Mouse (Mus musculus) T-cell, adult 2 months (primary cell): Measurements from ENCODE around the gene Tpra1.

ENCODE experiments used
- DNase-seq: peaks from one replicate; pipeline ENCODE4 v3.0.0; 2022; ENCODE audit warnings: low spot score

Gene Tpra1

DNA sequence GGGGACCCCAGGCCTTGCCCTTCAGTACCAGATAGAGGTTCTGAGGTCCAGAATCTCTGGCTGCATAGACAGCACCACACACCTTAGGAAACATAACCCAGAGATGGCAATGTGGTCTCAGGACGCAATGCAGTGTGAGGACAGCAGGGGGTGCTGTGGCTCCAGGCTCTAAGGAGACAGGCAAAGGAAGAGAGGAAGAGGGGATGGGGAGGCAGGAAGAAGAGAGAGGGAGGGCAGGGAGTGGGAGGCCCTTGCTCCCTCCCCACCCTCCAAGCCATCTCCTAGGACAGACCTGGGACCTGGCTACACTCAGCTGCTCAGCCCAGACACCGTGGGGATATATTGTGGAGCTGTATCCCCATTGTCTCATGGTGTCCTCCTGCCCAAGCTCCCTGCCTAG, 25.5 kb downstream of the Tpra1 start:
- peak; percentile 52 for DNase-seq

GRCm38 (mm10) chr6:88928026-88928425, 26.0 kb downstream of the Tpra1 start:
- no peak for DNase-seq

GRCm38 (mm10) chr6:88928576-88928975, 26.5 kb downstream of the Tpra1 start:
- DNase-seq = no peak

DNA sequence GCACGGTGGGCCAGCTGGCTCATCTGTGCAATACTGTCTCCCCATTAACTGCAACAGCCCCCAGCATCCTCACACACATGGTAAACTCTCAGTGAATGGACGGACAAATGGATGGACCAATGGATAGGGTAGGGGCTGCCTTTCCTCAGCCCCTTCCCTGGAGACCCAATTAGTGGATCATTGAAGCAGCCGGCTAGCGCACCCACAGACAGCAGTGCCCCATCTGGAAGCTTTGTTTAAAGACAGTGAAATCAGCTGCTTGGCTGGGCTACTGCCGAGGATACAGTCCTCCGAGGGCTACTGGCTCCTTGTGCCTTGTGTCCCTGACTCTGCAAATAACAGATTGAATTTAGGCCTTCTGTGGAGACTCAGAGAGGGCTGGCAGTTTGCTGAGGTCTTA, 27.4 kb downstream of the Tpra1 start:
- no peak for DNase-seq

- DNase-seq = no peak
Measured at GRCm38 (mm10) chr6:88930049-88930448, 28.0 kb downstream of the Tpra1 start.

GRCm38 (mm10) chr6:88931449-88931848, 29.4 kb downstream of the Tpra1 start:
- DNase-seq = no peak

DNA sequence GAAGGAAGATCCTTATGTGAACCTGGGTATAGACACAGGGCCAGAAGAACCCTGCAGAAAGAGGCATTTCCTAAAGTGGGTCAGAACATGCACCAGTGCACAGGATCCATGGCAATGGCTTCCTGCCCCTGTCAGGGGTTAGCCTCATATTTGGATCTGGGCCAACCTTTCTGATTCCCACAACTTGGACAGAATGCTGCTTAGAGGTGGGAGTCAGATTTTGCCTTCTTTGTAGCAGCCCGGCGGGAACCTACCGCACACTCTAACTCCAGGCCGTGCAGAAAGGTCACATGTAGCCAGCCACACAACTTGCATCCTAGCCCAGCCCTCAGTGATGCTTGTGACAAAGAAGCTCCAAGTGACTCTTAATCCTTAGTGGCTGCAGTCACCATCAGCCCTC, 32.1 kb downstream of the Tpra1 start:
- DNase-seq = no peak

DNA sequence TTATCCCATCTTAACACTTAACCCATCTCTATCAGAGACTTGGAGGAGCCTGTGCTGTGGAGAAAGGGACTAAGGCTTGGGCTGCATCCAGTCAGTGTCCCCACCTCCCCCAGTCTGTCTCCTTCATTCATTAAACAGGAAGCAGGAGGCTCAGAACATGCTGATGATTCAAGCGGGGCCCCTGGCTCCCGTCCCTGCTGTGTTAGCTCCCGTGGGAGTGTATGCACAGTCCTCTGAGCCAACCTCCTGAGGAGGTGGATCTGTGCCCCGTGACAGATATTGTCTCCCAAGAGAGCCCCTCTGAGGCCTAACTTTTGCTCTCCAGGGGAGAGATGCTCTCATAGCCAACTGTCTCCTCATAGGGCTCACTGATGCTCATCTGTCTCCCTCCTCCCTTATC, 32.8 kb downstream of the Tpra1 start:
- no peak for DNase-seq

GRCm38 (mm10) chr6:88935735-88936276, 33.8 kb downstream of the Tpra1 start:
- peak; percentile 20 for DNase-seq

DNA sequence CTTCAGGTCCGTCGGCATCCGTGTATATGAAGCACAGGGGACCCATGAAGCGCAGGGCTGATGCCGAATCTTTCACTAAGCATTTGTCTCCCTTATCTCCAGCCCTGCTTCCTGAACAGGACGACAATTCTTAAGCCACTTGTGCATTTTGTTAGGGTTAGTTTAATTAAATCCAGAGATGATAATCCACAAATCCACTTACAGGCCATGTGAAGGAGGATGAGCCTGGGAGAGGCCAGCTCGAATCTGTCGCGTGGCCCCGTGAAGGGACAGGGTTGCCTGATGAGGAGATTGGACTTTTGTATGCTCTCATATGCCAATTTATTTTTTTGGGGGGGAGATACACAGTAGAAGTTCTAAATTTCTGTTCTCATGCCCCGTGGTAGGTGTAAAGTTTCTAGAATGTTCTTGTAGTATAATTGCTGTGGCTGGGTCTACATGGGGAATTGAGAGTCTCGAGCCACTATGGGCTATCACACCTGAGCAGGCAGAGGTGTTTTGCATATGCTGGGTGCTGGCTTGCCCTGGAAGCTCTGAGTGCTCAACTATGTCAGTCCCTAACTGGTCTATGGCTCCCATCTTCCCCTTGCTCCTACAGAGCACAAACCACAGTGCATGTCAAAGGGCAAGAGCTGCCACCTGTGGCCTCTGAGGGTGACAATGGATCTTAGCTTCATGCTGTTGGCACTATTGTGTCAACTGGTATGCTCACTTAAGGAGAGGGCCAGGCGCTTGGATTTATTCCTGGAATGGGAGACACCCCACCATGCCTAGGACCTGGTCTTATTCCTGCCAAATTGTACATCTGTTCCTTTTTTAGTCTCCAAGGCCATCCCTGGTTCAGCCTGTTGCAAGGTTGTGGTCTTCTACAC, 34.5 kb downstream of the Tpra1 start:
- no peak for DNase-seq

DNA sequence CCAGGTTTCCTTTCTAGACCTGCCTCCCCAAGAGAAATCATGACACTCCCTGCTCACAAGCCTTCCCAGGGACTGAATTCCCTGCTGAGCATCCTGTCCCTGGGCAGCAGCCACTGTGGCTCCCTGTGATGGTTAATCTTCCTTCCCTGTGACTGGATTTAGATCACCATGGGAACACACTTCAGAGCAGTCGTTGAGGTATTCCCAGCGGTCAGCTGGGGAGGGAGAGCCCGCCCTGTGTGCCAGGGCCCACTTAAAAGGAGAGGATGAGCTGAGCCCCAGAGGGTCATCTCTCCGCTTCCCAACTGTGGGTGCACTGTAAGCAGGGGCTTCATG, 35.1 kb downstream of the Tpra1 start:
- DNase-seq = no peak

GRCm38 (mm10) chr6:88937971-88938663, 36.1 kb downstream of the Tpra1 start:
- no peak for DNase-seq

- DNase-seq = no peak
Measured at GRCm38 (mm10) chr6:88938664-88939055, 36.6 kb downstream of the Tpra1 start.

DNA sequence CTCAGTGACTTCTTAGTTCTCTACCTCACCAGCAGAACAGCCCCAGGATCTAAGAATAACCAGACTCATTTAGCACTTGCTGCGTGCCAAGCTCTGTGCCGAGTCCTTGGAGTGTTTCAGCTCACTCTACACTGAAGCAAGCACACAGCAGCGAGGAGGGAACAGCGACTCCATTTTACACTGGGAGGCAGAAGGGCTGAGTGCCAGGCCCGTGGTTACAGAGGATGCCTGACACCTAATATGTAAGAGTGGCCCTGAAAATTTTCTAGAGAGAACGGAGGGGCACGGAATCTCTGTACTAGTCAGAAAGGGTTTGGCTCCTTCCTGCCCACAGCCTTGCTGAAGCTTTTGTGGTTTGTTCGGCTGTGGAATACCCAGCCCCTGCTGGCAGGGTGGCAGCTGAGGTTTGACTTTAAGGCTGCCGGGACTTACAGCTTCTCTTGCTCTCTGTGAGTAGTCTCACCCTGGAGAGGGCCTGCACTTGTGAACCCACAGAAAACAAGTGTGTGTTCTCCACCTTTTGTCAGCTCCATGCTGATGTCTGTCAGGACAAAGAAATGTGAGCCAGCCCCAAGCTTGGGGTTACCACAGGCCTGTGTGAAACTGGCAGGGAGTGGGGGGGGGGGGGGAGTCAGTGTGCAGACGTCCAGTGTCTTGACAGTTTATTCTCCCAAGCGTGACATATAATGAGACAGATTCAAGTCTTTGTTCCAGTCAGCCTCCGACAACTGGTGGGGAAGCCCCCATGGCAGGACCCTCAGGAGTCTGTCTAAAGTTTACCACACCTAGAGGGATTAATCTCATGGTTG, 37.4 kb downstream of the Tpra1 start:
- DNase-seq = peak; percentile 61

GRCm38 (mm10) chr6:88940090-88940916, 38.3 kb downstream of the Tpra1 start:
- no peak for DNase-seq

- no peak for DNase-seq
Measured at GRCm38 (mm10) chr6:88941628-88942027, 39.6 kb downstream of the Tpra1 start.

GRCm38 (mm10) chr6:88942595-88942994, 40.5 kb downstream of the Tpra1 start:
- DNase-seq = no peak

- no peak for DNase-seq
Measured at GRCm38 (mm10) chr6:88943666-88944065, 41.6 kb downstream of the Tpra1 start.

DNA sequence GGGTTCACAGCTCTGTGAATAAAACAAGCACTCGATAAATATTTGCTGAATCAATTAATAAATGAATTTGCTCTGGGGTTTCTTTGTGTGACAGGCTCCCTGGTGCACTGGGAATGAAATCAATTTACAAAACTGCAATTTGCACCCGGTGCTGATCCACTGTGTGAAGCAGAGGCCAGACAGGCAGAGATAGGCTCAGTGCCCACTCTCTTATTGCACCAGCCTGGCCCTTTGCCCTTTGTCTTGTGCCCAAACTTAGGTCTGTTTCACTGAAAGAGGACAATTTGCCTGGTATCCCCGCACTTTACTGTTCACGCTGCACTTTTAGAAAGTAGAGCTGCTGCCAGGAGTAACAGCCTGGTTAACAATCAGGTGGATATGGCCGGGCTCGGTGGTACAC, 44.4 kb downstream of the Tpra1 start:
- DNase-seq = no peak

GRCm38 (mm10) chr6:88947771-88948170, 45.7 kb downstream of the Tpra1 start:
- DNase-seq = no peak

GRCm38 (mm10) chr6:88956725-88957124, 54.7 kb downstream of the Tpra1 start:
- DNase-seq = no peak

DNA sequence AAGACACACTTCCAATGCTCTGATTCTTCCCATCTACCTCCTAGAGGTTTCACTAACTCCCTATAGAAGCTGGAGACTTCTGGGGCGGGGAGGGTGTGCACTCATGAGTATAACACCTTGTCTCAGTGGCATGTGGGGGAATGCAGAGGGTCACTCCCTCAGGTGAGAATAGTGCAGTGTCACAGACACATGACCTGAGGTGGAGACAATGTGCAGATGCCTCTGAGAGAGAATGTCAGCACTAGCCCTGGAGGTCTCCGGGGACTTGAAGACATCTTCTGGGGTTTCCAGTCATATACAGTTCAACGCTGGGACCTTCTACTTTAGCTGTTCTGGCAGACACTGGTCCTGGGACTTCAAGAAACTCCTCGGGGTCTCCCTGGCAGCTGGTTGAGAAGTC, 55.3 kb downstream of the Tpra1 start:
- DNase-seq = no peak
